Mouse (Mus musculus): Measurements from ENCODE around the gene Gramd1b.

- TF ChIP-seq POLR2A (IDR thresholded peaks at IDR 0.05; ENCODE audit: borderline replicate concordance, extremely low read depth, insufficient read depth, insufficient read length, poor library complexity, severe bottlenecking) (no peak), CTCF (IDR thresholded peaks at IDR 0.05; ENCODE audit: borderline replicate concordance, extremely low read depth, insufficient read depth, insufficient read length) (no peak)
Measured at GRCm38 (mm10) chr9:40389175-40389574, 142.0 kb downstream of the Gramd1b start.

Data from brain, embryonic 14.5 days (tissue).